Mouse (Mus musculus): ENCODE measurements at regions not wholly inside any gene's neighbourhood (a gene's known extent, or its start where the extent isn't known, plus 50 kb on each side); places are given as distances from the start of the nearest gene placed in this dataset.
"Not testable (repeated sequence)": the region's sequence is repeated elsewhere in the genome, so short reads cannot be mapped to it uniquely, and the experiment has no call there.

- peak; percentile 8 for DNase-seq
These were observed 58.7 kb upstream of the Olig3 start for GRCm38 (mm10) chr10:19297669-19298068.

- no peak for DNase-seq
These were observed 60.8 kb upstream of the Olig3 start for GRCm38 (mm10) chr10:19295388-19296013.

- no peak for DNase-seq
These were observed 64.9 kb upstream of the Olig3 start for GRCm38 (mm10) chr10:19291474-19291873.

- not testable (repeated sequence) for DNase-seq
These were observed 65.3 kb upstream of the Olig3 start for GRCm38 (mm10) chr10:19291039-19291438.

- DNase-seq = no peak
These were observed 74.2 kb upstream of the Olig3 start for GRCm38 (mm10) chr10:19282166-19282565.

GRCm38 (mm10) chr10:19281021-19281420 lies 75.3 kb upstream of the Olig3 start:
- no peak for DNase-seq

- DNase-seq = no peak
These were observed 78.0 kb upstream of the Olig3 start for GRCm38 (mm10) chr10:19278189-19278842.

GRCm38 (mm10) chr10:19277103-19277827 lies 79.1 kb upstream of the Olig3 start:
- peak; percentile 13 for DNase-seq

- DNase-seq = no peak
These were observed 81.3 kb upstream of the Olig3 start for GRCm38 (mm10) chr10:19274985-19275384.

GRCm38 (mm10) chr10:19269418-19269817 lies 86.9 kb upstream of the Olig3 start:
- no peak for DNase-seq

- DNase-seq = no peak
These were observed 88.3 kb upstream of the Olig3 start for GRCm38 (mm10) chr10:19268051-19268450.

- peak; percentile 26 for DNase-seq
These were observed 116.1 kb upstream of the Olig3 start for GRCm38 (mm10) chr10:19240102-19240759.

GRCm38 (mm10) chr10:19216240-19216639 lies 140.1 kb upstream of the Olig3 start:
- DNase-seq = no peak

GRCm38 (mm10) chr10:19209751-19210150 lies 146.6 kb upstream of the Olig3 start:
- no peak for DNase-seq

- DNase-seq = no peak
These were observed 148.1 kb upstream of the Olig3 start for GRCm38 (mm10) chr10:19208101-19208722.

- DNase-seq = no peak
These were observed 148.8 kb upstream of the Olig3 start for GRCm38 (mm10) chr10:19207505-19207904.

- DNase-seq = no peak
These were observed 156.0 kb upstream of the Olig3 start for GRCm38 (mm10) chr10:19200311-19200710.

GRCm38 (mm10) chr10:19195676-19196075 lies 160.7 kb upstream of the Olig3 start:
- no peak for DNase-seq

- DNase-seq = no peak
These were observed 161.7 kb upstream of the Olig3 start for GRCm38 (mm10) chr10:19194646-19195045.

- no peak for DNase-seq
These were observed 163.2 kb upstream of the Olig3 start for GRCm38 (mm10) chr10:19192971-19193758.

- DNase-seq = no peak
These were observed 164.1 kb upstream of the Olig3 start for GRCm38 (mm10) chr10:19192221-19192620.

GRCm38 (mm10) chr10:19188082-19188742 lies 168.1 kb upstream of the Olig3 start:
- no peak for DNase-seq
